Mouse (Mus musculus) frontal cortex, adult 2 months (tissue): Measurements from ENCODE around the gene Sptb. TPM values are rescaled to one million over a fixed set of nuclear protein-coding genes. Genes with fewer than 3 reads are reported as not detected.

ENCODE experiments used
- DNase-seq, 2 experiments: peaks; one replicate each; pipeline ENCODE4 v3.0.0; 2022; ENCODE audit warnings: low spot score in 1 of 2; ENCODE audit errors: extremely low spot score in 1 of 2
- polyA plus RNA-seq: library from polyadenylated mRNA; depleted of rRNA; stranded (reverse); fragments of >200 nt; gene quantifications from 2 replicates; pipeline ENCODE4 v1.2.3, GENCODE M21; 2012

Gene Sptb
- polyA plus RNA-seq, 1 experiment, result 33.9 TPM

DNA sequence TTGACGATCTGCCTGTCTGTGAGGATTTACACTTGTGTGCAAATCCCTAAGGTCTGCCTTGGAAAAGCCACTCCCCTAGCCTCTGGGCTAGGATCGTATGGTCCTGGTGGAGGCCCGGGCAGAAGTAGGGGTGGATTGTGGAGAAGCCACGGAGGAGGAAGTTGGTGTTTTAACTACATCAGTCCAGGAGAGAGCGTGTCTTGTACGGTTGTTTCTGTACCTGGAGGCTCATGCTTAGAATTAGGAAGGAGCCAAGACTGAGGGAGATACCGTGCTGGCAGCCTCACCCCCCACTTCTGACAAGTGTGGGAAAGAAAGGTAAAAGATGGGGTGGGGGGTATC is 162.3 kb downstream of the Sptb start:
- DNase-seq, result no peak

DNA sequence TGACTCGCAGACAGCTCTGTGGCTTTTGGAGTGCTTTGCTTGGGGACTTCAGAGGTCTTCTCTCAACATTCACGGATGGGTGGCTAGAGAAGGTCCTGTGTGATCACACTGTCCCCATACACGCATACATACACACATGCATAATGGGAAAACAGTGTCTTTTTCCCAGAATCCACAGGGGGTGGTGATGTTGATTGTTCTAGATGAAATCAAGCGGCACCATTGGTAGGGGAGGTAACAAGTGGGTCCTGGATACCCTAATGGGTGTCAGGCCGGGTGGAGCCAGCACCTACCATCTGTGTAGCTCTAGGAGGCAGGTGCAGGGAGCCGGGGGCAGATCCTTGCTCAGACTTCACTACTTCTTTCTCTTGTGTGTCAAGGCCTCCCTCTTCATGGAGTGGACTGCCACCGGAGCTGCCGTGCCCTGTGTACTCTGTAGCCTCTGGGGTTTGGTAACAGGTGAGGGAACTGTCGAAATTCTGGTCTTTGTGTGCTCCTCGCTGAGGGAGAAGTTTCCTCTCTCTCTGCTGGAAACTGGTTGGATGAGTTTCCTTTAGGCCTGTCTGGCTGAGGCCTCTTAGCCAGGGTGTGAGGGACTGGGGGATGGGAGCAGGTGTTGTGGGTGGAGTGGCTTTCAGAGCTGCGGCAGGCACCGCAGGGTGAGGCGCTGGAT is 162.8 kb downstream of the Sptb start:
- DNase-seq, result no peak

DNA sequence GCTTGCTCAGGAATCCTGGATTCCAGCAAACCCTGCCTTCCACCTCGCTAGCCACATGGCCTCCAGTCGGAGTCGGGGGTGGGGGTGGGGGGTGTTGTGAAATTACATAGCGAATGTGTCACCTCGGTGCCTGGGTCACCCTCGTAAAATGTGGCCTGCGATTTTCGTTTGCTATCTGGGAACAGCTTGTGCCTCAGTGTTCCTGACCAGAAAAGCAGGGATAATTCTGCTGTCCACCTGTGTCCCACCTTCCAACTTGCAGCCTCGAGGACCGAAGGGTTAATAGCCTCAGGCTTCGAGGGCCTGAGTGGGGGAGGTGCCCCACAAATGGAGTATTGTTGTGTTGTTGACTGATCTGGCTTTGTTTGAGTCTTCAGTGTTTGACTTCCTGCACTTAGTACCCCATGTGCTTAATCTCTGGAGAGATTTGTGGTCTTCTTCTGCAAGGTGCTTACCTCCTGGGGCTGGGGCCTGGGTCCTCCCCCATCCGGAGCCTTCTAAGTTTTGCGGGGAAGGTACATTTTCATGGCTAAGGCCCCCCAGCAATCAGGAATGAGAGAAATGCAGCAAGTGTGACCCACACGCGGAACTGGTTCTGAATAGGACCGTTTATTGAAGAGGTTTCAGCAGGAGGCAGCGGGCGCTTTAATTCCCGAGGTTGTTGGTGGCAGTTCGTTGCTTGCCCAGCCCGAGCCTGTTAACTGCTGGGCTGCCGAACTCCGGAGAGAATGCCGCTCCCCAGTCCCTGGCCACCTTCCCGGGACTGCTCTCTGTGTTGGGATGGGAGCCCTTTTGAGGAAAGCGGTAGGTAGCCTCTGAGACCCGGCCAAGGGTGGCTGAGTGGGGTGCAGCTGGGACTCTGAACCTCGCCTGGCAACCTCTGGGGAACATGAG is 163.7 kb downstream of the Sptb start:
- no peak for DNase-seq

DNA sequence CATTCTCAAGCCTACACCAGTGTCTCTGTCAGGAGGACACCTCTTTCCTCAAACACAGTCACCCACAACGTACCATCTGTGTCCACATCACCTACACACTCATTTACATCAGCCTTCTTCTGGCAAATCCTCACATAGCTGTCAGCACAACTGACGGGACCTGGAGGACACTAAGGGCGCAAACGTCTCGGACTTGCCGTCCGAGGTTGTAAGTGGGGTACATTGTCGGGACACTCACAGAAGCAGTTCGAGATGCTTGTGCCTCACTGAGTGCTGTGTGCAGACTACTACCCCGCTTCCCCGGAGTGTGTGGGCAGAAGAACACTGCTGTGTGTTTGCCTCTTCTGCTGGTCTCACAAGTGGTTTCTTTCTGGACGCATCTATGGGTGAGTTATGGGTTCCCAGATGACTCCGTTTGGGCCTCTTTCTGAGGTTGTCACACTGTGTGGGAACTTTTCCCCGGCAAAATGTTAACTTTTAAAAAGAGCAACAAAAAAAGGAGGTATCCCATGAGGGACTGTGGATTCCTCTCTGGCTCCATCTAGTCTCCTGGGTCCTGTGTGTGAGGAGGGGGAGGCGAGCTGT is 164.5 kb downstream of the Sptb start:
- DNase-seq, result peak; percentile 16 to 45

DNA sequence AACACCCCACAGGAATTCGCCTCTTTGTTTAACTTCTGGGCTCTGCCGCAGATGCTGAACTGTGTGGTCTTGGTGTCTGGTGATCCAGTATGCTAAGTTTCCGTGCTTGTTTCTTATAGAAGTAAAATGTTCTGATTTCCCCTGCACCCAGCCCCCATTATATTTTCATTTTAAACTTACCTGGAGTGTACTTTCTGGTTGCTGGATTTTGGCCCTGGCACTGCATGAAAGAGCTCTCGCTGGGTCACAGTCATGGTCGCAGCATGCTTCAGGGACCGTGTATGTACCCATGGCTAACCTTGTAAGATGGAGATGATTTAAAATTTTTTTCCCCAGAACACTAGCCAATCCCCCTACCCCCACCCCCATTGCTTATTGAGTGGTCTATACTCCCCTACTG is 168.5 kb downstream of the Sptb start:
- no peak for DNase-seq

DNA sequence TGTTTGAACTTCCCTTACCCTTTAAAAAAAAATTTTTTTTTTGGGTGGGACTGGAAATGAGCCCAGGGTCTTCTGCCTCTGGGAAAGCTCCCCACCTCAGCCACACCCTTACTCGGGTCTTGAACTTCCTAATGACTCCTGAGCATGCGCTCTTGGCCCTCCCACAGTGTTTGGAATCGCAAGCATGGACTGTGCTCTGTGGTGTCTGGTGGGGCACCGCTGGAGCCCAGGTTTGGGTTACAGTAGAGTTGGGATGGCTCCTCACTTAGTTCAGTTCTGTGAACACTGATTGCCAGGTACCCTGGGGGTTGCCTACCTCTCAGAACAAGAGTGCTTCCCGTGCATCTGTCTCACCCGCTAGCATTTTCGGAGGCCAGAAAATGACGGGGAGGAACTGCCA is 168.9 kb downstream of the Sptb start:
- DNase-seq, result no peak

DNA sequence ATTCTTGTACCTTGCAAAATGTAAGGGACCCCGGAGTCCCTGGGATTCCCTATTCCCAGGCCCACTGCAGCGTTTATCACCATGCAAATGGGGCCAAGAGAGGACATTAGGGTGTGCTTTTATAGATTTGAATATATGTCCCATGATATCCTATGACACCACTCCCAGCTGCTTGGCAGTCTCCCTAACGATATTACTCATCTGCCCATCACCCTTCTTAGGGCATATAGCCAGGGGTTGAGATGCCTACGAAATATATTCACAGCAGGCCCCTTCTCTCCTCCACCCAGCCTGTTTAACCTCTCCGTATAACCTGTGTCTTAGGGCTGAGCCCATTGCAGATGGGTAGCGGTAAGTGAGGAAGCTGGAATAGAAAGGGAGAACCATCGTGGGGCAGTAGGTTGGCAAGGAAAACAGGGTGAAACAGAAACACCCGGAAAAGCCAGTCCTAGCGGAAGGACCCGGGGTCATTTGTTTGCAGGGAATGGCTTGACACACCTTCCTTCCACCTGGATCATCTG is 169.6 kb downstream of the Sptb start:
- DNase-seq, result no peak

DNA sequence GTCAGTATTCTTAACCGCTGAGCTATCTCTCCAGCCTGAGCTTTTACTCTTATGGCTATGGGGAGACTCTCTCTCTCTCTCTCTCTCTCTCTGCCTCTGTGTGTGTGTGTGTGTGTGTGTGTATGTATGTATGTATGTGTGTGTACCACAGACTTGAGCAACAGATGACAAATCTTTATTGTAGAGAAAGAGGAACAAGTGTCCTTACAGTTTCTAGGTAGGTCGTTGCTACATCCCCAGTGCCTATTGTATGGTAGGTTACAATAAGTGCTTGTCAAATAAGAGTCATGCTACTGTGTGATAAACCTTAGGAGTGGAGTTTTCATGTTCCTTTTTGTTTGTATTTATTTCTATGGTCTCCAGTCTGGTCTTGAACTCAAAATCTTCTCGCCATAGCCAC is 170.2 kb downstream of the Sptb start:
- DNase-seq, result no peak

DNA sequence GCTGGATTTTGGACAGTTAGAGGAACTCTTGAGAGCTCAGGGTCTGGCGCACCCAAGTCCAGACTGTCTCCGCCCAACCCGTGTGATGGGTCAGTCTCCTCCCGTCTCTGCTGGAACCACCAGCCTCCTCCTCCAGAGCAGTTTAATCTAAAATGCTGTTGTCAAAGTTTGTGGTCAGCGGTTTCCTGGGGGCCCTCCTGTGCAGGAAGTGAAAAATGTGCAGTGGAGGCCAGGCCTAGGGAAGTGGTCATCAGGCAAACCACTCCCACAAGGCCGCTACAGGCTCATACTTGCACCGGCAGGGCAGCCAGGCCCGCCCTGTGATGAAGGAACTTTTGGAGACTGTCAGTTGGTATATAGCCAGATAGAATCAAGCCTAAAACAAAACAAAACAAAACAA is 172.9 kb downstream of the Sptb start:
- no peak for DNase-seq

DNA sequence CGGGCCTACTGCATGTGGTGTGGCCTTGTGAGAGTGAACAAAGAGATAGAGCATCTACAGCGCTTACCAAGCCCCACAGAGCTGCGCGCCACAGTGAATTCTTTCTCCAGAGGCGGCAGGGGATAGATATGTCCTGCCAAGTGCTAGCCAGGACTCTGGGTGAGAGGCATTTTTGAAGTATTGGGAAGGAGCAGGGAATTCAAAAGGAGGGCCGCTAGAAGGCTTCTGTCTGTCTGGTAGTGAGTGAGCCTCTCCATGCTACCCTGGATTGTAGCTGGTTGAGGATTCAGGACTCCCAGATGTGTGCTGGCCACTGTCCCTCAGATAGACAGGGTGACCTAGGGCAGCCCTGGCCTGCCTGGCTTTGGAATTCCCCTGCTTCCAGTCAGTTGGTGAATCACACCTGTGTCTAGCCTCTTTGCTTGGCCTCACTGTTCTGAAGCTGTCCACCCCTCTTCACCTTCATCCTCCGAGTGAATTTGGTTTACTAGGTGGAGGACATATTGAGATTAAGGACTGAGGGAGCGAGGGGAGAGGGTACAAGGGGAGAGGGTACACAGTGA is 173.7 kb downstream of the Sptb start:
- no peak for DNase-seq

DNA sequence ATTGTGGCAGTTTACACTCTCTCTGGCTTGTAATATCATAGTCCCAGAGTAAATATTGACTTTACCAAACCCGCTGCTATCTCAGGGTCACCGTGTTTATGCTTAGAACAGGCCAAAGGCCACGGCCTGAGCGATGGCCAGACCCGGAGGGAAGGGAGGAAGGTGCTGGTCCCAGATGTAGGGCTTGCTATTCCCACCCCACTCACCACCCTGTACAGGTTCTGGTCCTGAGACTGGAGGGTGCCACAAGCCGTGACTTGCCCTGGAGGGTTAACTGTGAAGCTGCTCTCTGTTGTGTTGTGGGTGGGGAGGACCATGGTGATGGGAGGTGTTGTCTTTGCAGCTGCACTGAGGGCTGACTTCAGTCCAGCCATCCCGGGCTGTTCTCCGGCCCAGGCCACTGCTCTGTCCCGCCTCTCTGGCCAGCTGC is 174.9 kb downstream of the Sptb start:
- DNase-seq, result no peak

DNA sequence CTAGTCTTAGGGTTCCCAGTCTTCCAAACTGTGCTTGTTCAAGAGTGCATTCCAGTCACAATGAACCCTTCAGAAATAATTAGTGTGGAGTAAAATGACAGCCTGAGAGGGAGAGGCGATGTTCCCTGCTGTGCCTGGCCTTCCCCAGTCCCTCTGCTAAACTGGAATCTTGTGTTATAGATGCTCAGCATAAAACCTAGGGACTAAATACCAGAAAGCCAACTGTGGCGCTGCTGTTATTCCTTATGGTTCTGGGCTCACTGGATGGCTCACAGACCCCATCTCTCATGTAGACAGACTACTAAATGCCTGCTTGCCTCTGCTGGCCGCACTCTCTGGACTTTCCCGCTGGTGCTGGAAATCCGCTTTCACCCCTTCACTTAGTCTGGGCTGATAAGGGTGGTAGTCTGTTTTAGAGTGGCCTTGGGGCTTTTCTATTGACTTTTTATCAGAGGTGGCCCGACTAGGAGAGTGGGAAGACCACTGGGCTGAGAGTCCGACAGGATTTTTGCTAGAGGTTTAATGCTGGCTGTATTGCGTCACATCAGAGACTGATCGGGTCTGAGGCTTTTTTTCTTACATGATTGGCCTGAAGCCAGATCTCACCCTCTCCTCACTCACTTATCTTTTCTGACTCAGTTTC is 175.6 kb downstream of the Sptb start:
- DNase-seq, result no peak

DNA sequence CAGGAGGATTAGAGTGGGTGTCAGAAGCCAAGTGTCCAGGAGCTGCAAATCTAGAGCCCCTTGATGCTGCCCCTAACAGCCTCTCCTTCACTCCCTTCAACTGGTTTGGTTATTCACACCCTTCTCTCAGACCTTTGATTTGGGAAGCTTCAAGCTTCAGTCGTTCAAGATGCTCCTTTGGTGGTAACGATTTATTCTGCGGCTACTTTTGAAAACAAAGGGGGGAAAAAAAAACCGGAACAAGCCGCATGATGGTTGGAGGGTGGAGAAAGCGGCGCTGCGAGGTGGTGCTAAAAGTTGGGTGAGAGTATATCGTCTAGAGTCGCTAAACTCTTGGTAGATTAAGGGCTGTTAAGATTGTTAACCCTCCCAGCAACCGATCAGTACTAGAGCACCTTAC is 176.1 kb downstream of the Sptb start:
- no peak for DNase-seq

DNA sequence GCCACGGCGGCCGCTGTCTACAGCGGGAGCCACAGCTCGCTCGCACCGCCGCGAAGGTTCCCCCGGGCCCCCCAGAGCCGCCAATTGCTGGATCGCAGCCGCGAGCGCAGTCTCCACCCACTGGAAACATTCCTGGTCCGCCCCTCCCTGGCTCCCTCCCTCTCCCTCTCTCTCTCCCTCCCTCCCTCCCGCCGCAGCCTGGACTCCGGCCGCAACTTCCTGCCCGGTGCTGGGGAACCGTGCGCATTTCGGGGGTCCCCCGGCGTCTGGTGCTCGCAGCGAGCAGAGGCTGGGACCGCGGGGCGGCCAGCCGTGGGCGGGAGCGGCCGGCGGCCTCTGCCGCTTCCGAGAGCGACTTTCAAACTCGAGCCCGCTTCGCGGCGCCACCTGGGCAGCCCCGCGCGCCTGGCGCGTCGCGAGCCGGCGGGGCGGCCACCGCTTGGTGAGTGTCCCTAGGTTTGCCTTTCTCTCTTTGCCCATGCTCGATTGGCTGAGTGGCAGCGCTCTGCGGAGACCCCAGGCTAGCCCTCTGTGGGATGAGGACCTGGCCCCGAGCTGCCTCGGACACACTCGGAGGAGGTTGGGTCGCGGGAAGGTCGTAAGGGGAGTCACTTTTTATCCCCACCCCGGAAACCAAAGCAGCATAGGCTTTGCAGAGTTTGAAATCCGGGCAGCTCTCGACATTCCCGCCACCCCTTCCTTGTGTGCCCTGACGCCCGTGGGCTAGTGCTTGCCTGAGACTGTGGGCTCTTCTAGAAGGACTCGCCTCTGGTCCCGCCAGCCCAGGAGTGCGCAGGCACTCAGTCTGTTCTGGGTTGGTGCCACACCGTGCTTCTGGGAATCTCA is 176.7 kb downstream of the Sptb start:
- DNase-seq, result no peak

DNA sequence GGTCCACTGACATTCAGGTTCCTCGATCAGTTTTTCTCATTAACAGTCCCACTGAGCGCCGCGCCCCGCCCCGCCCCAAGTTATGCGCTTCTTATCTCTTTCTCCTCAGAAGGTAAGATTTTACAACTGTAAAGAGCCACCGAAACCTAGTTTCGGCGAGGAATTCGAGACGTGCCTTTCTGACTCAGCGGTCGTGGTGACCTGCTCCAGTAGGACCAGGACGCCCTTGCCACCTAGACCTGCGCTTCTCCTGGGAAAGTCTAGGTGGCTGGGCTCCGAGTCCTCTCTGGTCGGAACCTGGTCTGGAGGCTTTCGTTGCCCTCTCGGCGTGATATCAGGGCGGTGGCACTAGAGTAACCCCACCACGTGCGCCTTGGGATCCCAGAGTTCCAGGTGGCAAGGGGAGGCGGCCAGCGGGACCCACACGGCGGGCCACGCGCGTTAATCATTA is 177.4 kb downstream of the Sptb start:
- DNase-seq, result no peak

DNA sequence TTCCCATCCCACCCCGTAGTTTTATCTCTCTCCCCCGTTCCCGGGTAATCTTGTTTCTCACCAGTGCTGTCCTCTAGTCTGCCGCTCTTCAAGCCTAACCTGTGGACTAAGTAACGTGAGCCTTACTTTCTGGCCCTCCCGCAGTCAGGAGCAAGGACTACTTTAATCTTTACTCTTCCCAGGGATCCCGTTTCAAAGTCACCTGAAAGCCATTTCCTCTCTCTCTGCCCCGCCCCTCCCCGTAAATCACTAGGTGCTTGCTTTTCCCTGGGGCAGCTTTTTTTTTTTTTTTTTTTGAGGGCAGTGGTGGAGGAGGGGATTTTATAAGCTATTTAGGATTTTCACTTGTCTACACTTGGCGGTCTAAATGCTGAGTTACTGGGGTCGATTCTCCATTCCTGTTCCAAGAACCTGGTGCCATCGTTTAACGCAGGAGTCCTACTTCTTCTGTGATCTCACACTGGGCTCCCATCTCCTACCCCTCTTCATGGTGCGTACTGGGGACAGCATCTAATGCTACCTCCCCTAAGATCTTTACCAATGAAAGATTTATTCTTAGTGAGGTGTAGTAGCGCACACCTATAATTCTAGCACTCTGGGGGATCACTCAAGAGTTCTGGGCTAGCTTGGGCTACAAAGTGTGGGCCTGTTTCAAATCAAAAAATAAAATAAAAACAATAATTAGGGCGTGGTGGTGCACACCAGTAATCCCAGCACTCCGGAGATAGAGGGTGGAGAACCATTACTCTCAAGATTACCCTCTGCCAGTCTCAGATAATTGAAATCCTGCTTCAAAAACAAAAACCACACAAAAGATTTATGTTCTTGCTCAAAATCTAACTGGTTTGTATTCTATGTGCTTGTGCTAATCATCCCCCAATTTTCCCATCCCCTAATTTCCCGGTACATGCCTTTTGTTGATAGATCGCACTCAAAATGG is 178.1 kb downstream of the Sptb start:
- no peak for DNase-seq

DNA sequence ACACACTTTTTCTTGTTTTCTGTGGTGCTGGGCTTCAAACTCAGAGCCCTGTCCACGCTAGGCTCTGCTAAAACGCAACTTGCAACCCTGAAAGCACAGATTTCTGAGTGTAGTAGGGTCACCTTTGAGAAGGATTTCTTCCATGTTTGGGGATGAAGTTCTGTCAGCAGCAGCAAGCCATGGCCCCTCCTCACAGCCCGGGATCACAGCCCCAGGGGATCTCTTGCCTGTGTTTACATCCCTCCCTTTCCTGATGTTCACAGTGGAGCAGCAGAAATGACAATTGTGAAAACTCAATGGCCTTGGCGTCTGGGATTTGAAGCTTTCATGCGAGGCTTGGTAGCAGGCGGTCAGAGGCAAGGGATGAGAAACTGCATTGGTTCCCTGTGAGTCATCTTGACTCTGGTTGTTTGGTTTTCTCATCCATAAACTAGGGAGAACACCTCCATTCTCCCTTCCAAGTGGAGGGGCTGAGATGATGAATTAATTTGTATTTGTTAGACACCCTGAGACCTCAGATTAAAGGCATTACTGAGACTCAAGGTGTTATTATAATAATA is 179.7 kb downstream of the Sptb start, which contains the start of gene Plekhg3:
Gene Plekhg3, plus strand, starts transcription at position 312 of the 560 bp plus-strand sequence.
- no peak for DNase-seq
